Mouse (Mus musculus) spleen, embryonic (tissue): Measurements from ENCODE around the gene Tubb5.

ENCODE experiments used
- CTCF ChIA-PET: fragments of 350-600 bp; sonication (Branson Sonifier 250); formaldehyde crosslinking; loops from one replicate; lab custom pipeline; 2022; lab: Charles Lee

Gene Tubb5

DNA sequence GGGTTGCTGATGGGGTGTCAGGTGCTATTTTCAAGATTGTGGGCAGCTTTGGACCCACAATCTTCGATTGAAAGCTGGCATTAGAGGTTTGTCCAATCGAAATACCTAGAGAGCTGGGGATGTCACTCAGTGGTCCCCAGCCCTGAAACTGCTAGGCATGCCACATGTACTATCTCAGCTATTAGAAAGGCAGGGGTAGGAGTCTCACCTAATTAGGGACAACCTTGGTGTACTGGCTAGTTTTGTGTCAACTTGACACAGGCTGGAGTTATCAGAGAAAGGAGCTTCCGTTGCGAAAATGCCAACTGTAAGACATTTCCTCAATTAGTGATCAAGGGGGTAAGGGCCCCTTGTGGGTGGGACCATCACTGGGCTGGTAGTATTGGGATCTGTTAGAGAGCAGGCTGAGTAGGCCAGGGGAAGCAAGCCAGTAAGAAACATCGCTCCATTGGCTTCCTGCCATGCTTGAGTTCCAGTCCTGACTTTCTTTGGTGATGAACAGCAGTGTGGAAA is 4.8 kb downstream of the Tubb5 start:
- CTCF ChIA-PET = interaction anchor here (0.6 kb wide), 1 partner anchor 10 kb away, joined by 6 read pairs; the partner anchor contains the start of gene Flot1

DNA sequence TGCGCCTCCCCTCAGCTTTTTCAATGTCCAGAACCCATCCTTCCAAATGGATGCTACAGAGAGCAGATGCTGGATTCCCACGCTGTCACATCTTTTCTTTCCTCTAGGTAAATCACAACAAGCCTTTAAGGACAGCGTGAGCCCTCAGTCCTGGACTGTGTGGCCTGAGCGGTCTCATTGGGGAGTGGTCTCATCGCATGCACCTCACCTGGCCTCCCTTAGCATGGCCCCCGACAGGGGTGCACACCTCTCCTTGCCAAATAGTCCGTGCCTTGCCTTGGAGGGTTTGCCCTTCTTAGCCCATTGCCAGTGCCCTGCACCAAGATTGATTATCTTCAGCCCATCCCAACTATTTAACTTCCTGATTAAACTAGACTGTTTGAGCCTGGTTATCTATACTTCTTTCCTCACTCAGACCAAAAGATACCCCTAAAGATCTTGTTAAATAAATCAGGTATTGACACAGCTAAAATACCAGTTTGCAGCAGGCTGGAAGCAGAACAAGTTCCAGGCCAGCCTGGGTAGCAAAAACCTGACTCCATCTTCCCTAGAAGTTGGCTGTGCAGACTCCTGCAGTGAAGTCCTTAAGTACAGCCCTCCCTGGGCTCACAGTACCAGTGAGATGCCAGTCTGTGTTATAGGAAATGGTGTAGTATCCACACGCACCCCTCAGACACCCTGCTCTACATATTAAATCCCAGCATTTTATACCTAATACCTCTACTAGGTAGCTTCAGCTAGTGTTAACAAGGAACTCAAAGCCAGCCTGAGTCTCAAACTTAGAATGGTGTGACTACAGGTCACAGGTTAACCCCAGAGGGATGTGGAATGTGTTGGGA is 5.5 kb downstream of the Tubb5 start:
- CTCF ChIA-PET = interaction anchor here (0.8 to 1.3 kb wide), 2 partner anchors 39 to 45 kb away, joined by 3 read pairs; no protein-coding TSS in a partner anchor

DNA sequence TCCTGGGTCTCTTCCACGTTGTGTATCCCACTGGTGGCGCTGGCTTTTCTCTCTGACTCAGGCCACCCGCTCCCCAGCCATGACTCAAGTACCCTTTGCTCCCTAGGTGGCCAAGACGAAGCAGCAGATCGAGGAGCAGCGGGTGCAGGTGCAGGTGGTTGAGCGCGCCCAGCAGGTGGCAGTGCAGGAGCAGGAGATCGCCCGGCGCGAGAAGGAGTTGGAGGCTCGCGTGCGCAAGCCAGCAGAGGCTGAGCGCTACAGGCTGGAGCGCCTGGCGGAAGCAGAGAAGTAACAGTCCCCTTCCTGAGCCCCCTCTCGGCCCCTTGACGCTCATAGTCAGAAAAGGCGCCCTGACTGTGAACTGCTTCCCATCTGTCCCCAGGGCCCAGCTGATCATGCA is 8.4 kb downstream of the Tubb5 start:
- CTCF ChIA-PET = no interaction called here

DNA sequence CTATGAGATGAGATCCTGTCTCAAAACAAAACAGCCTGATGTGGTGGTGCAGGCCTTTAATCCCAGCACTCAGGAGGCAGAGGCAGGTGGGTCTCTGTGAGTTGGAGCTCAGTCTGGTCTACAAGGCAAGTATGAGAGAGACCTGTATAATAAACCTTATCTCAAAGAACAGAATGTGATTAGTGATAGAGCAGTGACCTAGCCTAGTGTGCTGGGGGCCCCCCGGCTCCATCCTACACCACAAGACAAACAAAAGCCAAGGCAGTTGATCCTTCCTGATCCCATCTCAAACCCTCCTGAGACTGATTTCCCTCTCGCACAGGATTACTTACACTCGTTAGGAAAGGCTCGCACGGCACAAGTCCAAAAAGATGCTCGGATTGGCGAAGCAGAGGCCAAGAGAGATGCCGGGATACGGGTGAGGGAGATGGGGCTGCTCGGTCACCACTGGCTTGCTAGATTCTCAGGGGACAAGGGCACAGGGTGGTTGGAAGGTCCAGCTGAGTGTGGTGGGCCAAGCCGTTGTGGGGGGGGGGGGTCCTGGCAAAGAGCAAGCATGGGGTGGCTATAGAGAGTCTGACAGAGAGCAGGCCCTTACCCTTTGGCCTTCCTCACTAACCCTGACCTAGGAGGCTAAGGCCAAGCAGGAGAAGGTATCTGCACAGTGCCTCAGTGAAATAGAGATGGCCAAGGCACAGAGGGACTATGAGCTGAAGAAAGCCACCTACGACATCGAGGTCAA is 12.8 kb downstream of the Tubb5 start:
- CTCF ChIA-PET = interaction anchor here (0.8 kb wide), 1 partner anchor 49 kb away, joined by 4 read pairs; no protein-coding TSS in a partner anchor

DNA sequence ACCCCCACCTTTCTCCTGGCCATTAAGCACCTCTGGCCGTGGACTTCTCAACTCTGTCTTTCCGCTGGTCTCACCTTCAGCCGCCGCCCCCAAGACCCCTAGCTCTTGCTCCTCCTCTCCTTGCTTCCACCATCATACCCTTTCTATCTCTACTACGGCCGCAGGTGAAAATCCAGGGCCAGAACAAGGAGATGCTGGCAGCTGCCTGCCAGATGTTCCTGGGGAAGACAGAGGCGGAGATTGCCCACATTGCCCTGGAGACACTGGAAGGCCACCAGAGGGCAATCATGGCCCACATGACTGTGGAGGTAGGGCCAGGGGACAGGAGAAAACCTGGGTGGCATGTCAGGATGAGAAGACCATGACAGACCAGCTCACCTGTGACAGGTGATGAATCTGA is 13.7 kb downstream of the Tubb5 start:
- CTCF ChIA-PET = interaction anchor here (0.5 kb wide), 1 partner anchor 89 kb away, joined by 5 read pairs; no protein-coding TSS in a partner anchor

- CTCF ChIA-PET = interaction anchor here (0.5 to 0.6 kb wide), 4 partner anchors 9 to 910 kb away, joined by 3 to 6 read pairs (median 4); no protein-coding TSS in a partner anchor
Measured at GRCm38 (mm10) chr17:35822964-35823937, 14.9 kb downstream of the Tubb5 start, which contains the start of gene Flot1. Flot1 (plus strand) TSS chr17:35823230.

DNA sequence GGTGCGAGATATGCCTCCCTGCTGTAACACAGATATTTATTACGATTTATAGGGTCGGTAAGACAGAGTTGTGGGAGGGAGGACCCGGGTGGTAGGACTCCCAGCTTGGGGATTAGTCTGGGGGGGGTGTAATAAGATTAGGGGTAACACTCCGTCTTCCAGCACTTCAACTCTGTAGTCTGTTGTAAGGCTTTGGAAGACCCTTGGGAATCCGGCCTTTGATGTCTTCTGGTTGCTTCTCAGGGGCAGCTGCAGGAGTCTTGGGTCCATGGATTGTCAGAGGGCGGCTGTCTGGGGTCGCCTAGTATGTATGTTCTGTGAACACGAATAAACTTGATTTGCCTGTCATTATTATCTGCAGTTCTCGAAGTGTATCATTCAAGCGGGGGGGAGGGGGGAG is 15.5 kb downstream of the Tubb5 start:
- CTCF ChIA-PET = interaction anchor here (0.6 kb wide), 2 partner anchors 9 to 11 kb away, joined by 3 to 6 read pairs; no protein-coding TSS in a partner anchor

DNA sequence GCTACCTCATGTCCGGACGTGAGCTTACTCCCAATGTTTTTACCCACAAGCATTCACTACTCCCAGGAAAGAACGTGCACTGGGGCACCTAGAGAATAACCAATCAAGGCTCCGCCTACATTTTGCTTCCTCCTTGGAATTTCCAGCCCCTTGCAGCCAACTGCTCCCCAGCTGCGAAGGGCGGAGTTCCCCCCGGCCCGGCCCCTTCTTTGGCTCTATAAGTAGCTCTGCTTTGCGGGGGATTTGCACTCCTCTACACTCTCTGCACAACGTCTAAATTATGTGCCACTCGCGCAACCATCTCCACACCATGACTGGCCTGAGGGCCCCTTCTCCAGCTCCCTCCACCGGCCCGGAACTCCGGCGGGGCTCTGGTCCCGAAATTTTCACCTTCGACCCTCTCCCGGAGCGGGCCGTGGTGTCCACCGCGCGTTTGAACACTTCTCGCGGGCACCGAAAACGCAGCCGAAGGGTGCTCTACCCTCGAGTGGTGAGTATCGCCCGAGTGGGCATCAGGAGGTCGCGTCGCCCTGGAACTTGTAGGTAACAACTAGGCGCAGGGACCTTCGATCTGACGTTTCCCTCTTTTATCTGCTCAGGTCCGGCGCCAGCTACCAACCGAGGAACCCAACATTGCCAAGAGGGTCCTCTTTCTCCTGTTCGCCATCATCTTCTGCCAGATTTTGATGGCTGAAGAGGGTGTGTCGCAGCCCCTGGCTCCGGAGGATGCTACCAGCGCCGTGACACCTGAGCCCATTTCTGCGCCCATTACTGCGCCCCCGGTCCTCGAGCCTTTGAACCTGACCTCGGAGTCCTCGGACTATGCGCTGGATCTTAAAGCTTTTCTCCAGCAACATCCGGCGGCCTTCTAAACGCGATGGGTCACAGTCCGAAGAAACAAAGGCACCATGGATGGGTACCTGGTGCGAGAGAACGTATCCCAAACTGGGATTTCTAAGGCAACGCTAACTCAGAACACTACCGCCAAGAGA is 16.4 kb downstream of the Tubb5 start, which contains the start of gene Ier3:
Ier3 (plus strand) TSS at position 246 of the 992 bp plus-strand sequence.
- CTCF ChIA-PET = interaction anchor here (0.5 kb wide), 1 partner anchor 525 kb away, joined by 5 read pairs; no protein-coding TSS in a partner anchor

DNA sequence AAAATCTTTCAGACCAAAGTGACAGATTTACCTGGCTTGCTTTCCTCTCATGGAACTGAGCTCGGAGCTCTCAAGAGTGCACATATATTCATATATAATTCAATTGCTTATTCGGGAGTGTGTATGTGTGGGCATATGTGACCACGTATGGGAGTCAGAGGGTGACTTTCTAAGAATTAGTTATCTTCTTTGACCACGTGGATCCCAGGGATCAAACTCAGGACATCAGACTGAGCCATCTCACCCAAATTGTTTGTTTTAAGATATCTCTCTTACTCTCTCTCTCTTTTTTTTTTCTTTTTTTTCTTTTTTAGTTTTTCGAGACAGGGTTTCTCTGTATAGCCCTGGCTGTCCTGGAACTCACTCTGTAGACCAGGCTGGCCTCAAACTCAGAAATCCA is 18.0 kb downstream of the Tubb5 start:
- CTCF ChIA-PET = interaction anchor here (0.6 kb wide), 1 partner anchor 58 kb away, joined by 5 read pairs; no protein-coding TSS in a partner anchor

DNA sequence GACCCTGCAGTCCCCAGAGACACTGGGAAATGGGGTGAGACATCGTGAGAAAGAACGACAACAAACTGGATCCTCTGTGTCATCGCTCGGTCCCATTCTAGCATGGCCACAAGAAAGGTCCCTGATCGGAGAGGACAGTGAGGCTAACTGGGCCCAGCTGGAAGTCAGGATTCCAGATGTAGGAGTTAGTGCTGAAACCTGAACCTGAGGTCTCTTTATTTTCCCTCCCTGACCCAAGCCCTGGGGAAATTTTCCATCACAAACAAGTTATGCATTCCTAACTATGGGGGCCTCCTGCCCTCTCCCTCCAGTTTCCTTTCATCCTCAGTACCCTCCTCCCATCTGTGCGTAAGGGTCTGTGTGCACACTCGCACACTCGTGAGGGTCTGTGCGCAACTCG is 20.9 kb downstream of the Tubb5 start:
- CTCF ChIA-PET = interaction anchor here (0.6 kb wide), 1 partner anchor 109 kb away, joined by 8 read pairs; no protein-coding TSS in a partner anchor

- CTCF ChIA-PET = no interaction called here
Measured at GRCm38 (mm10) chr17:35816686-35817085, 21.4 kb downstream of the Tubb5 start.

GRCm38 (mm10) chr17:35815836-35816235 is 22.3 kb downstream of the Tubb5 start:
- CTCF ChIA-PET = no interaction called here

- CTCF ChIA-PET = interaction anchor here (0.6 to 0.9 kb wide), 3 partner anchors 8 to 155 kb away, joined by 3 to 22 read pairs (median 5); partner anchors contain the start of gene Abcf1
Measured at GRCm38 (mm10) chr17:35814678-35815077, 23.4 kb downstream of the Tubb5 start.

- CTCF ChIA-PET = interaction anchor here (0.9 kb wide), 1 partner anchor 9 kb away, joined by 3 read pairs; no protein-coding TSS in a partner anchor
Measured at GRCm38 (mm10) chr17:35813653-35814052, 24.5 kb downstream of the Tubb5 start.

DNA sequence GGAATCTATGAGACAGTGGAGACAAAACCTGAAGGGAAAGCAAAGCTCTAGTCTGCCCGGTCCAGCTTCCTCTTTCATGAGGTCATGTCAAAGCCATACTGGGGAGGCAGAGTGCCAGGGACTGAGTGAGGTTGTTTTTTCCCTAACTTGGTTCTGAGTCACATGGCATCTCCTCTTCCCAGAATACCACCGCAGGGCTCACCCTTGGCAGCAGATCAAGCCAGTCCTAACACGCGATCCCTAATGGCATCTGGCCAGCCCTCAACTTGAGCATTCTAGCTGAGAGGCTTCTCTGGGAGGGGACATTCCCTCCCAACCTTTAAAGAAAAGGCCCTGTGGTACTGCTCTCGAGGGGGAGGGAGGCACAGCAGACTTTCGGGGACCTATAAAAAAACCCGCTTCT is 24.9 kb downstream of the Tubb5 start:
- CTCF ChIA-PET = no interaction called here

DNA sequence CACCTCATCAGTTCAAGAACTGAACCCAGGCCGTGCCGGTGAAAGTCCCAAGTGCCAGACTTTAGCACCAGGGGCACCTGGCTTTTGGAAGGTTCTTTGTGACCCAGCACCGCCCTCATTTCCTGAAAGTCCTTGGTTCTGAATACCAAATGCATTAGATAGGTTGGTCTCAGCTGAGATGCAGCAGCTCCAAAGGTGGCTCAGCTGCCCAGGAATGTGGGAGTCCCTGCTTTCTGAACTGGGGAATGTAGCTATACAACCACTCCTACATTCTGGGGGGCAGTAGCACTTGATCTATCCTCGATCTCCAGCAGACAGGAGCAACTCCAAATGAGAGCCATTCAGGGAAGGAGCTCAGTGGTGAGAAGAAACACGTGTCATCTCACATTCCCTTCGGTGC is 25.4 kb downstream of the Tubb5 start:
- CTCF ChIA-PET = no interaction called here

DNA sequence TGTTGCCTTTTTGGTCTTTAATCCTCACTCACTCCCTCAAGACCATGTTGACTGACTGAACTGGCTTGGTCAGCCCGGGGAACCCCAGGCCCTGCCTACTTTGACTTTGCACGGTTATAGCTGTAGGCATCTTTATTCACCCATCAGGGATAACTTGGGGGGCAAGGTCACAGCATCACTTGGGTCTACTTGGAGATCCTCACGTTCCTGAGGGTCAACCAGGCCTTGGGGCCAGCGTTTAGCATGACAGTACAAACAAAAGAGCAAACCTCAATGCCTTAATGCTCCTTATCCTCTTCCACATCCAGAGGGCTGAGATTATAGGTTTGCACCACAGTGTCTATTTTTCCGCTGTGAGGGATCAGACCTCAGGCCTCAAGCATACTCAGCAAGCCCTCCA is 25.8 kb downstream of the Tubb5 start:
- CTCF ChIA-PET = no interaction called here

GRCm38 (mm10) chr17:35810900-35811648 is 27.0 kb downstream of the Tubb5 start:
- CTCF ChIA-PET = no interaction called here
